Mouse (Mus musculus): Measurements from ENCODE around the gene Adat2. TPM values are rescaled to one million over a fixed set of nuclear protein-coding genes. Genes with fewer than 3 reads are reported as not detected.

Gene Adat2
- 1 to 10 TPM; 3.0 to 3.5 TPM for total RNA-seq (2021)
- long read RNA-seq, experiment 1, partial matches to known transcripts = 0 of 1 reads
- long read RNA-seq, experiment 1, other reads (novel, unspliced or antisense) = 0 of 1 reads
- long read RNA-seq, experiment 2, partial matches to known transcripts = 0 of 3 reads
- long read RNA-seq, experiment 2, other reads (novel, unspliced or antisense) = 0 of 3 reads

DNA sequence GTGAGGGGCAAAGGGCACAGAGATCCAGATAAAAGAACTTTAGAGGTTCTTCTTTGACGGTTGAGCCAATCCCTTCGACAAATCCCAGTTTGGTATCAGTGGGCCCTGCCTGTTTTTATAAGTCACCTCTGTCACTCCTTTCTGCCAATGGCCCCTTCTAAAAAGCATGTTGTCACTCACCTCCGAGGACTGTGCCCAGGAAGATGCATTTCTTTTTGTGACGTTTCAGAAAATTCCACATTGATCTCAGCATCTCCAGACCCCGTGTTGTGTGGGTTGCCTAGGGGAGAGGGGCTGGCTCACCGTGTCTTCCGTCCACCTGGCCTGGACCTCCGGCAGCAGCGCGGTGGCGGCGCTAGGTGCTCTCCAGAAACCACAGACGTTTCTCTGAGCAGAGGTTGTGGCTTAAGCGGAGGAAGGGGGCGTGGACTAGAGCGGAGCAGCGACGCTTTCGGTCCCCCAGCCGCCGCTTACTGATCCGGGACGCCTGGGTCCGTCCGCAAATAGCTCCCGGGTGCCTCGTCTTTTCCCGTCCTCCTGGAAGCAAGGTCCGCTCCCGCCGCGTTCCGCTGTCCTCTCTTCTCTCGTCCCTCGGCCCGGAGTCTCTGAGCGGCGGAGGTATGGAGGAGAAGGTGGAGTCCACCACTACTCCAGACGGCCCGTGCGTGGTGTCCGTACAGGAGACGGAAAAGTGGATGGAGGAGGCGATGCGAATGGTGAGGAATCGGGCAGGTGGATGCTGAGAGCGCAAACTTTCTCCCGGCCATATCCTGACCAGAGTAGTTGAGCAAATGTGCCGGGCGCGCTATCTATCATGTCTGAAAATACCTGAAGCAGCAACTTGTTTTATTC, at the start of gene Adat2, which contains the start of gene Pex3:
Gene Adat2, plus strand, starts transcription at position 249 of the 852 bp plus-strand sequence.
Gene Pex3, minus strand, starts transcription at position 497 of the 852 bp plus-strand sequence.
- intact Hi-C loops (cut with DNase I; ENCODE audit: low total_unique reads) = no loop called here
- DNase-seq = peak; percentile 91

DNA sequence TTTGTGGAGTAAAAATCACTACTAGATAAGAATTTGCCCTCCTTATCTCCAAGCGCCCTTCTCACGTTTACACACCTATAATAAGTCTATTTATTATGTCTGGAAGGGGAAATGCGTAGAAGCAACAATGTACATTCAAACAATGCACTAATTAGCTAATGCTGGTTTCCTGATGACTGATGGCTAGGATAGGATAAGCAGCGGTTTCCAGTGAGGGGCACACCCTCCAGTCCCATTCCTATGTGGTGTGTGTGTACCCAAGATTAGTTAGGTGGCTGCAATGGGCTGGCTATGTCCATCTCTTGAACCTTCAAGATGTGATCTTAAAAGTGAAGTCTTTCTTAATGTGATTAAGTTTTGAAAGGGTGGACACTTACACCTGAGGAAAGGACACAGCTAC, 30.8 kb upstream of the Adat2 start:
- intact Hi-C loops (cut with DNase I; ENCODE audit: low total_unique reads) = no loop called here
- DNase-seq = no peak

DNA sequence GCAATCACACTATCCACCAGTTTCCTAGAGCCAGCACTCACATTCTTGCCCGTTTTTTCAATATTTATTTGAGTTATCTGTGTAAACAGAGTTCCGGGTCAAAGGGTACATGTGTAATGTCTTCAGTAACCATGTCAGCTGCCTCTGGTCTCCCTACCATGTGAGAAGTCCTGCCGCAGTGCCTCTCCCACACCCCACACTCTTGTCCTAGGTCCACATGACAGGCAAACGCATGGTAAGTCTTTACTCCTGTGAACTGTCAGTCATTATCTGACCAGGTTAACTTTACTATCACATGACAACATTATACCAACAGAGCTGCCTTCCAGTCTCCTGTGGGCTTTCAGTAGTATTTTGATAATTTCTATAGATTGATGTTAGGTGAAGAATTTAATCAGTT, 24.5 kb upstream of the Adat2 start:
- intact Hi-C loops (cut with DNase I; ENCODE audit: low total_unique reads) = no loop called here

DNA sequence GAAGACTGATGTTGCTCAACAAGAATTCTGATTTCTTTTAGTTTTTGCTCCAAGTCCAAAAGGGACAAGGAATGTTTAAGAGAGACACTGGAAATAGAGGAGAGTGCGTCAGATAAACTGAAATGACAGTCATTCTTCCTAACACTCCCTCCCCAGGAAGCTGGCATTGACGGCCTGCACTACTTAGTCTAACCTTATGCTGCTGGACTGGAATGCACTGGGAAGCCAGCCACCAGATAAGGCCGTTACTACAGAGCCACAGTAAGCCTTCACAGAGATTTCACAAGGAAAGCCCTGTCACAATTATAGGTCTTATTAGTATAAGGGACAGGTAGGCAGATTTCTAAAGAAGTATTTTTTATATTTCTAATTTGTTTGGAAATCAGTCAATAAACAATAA, 17.9 kb upstream of the Adat2 start:
- intact Hi-C loops (cut with DNase I; ENCODE audit: low total_unique reads) = no loop called here
- DNase-seq = no peak

More for the DNA sequence above, 24.5 kb upstream of the Adat2 start:
- DNase-seq = no peak

DNA sequence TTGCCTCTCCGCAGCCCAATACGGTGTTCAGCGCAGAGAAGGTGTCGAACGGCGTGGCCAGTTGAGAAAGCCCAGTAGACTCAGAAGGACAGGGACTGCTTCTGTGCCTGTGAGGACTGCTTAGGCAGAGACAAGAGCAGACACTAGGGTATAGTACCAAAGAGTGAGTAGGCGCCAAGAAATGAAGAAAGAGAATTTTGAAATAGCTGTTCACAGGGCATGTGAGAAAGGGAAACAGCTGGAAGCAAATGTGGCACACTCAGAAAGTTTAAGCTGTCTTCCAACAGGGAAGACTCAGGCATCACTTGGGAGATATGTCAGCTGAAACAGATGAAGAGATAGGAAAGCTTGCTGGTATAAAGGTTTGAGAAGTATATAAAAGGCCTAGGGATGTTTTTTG, 16.0 kb upstream of the Adat2 start:
- intact Hi-C loops (cut with DNase I; ENCODE audit: low total_unique reads) = no loop called here

DNA sequence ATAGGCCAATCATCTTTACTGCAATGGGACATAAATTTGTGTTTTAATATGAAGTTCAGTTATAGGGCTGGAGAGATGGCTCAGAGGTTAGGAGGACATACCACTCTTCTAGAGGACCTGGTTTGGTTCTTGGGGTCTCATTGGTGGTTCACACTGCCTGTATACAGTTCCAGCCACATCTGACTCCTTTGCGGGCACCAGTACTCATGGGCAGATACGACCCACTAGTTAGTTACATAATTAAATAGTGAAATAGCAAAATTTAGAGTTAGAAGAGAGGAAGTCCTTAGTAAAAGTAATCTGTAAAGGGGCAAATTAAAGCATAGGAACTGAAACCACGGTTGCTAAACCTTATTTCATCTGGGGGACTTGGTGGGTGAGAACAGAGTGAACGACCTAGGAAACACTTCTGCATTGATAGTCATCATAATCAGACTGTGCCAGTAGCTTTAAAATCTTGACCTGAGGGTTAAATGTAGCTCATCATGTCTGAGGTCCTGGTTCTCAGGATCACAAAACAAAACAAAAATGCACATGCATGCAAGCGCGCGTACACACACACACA, 12.8 kb upstream of the Adat2 start:
- intact Hi-C loops (cut with DNase I; ENCODE audit: low total_unique reads) = no loop called here
- DNase-seq = no peak

More for the DNA sequence above, 16.0 kb upstream of the Adat2 start:
- DNase-seq = no peak

DNA sequence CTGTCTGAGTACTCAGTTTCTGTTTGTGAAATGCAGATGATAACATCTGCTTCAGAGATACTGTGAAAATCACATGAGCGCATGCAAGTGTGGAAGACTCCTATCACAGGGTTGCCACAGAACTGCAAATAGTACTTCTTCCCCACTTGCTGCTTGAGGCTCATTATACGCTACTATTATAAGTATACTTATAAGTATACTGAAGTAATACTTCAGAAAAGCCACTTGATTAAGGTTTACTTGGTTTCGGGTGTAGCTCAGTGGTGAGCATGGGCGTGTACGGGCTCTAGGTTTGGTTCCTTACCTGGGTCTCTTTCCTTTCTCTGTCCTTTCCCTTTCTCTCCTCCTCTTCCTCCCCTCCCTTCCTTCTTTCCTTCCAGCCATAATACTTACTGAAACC, 11.0 kb upstream of the Adat2 start:
- intact Hi-C loops (cut with DNase I; ENCODE audit: low total_unique reads) = no loop called here
- no peak for DNase-seq

DNA sequence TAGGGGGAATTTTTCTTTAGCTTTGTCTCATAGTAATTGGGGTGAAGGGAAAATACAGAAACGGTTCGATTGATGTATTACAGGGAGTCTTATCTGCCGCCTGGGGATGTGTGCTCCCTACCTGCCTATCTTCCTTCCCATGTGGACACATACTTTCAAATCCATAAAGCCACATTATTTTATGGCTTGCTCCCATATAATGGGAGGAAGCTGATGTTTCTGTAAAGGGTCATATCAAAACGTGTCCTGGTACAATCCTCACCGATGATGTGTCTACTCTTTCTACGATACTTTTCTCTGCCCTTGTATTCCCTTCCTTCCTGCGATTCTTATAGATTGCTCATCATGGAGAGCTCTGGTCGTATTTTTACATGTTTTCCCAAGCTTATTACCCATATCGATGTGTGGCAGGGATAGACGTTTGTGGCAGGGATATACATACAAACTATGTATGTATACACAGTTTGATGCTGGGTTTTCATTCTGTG, 848 bp downstream of the Adat2 start:
- DNase-seq = no peak
- intact Hi-C loops (cut with DNase I; ENCODE audit: low total_unique reads) = no loop called here

DNA sequence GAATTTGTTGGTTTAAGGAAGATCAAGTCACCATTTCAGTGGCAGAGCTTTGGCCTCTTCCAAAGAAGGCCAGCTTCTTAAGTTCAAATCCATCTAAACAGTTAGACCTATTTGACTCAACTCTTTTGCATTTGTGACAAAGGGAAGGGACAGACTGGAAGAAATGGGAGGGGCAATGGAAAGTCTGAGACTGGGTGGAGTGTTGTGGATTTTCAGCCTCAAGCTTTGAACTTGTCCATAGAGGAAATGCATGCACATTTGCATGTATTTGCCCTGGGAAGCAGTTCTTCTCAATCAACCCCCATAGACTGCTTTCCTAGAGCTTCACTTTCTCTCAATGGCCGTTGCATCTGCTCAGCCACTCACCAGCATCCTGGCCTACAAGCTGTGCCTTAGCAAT, 1.6 kb downstream of the Adat2 start:
- DNase-seq = no peak
- intact Hi-C loops (cut with DNase I; ENCODE audit: low total_unique reads) = no loop called here

DNA sequence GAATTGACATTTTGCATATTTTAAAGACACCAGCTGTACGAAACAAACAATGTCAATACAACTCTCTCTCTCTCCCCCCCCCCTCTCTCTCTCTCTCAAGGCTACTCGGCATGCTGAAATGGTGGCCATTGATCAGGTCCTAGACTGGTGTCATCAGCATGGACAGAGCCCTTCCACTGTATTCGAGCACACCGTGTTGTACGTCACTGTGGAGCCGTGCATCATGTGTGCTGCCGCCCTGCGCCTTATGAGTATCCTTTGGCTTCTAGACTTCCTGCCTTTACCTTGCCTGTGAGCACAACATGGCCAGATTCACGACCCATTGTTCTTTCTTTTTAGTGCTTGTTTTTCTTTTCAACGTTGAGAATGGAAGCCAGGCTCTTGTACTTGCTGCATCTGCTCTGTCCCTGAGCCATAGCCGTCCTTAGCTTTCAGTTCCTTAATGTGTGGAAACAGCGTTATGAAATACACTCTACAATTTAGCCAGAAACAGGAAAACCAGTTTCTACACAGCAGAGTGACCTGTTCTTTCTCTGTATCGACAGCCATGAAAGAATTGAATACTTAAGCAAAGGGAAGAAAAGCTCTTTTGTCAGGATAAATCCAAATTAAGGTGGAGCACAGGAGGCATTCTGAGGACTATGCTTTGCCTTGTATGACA, 7.5 kb downstream of the Adat2 start:
- intact Hi-C loops (cut with DNase I; ENCODE audit: low total_unique reads) = loop anchor here (5.0 to 10.0 kb wide), 2 partner anchors 642 to 755 kb away; no protein-coding TSS in a partner anchor
- no peak for DNase-seq

DNA sequence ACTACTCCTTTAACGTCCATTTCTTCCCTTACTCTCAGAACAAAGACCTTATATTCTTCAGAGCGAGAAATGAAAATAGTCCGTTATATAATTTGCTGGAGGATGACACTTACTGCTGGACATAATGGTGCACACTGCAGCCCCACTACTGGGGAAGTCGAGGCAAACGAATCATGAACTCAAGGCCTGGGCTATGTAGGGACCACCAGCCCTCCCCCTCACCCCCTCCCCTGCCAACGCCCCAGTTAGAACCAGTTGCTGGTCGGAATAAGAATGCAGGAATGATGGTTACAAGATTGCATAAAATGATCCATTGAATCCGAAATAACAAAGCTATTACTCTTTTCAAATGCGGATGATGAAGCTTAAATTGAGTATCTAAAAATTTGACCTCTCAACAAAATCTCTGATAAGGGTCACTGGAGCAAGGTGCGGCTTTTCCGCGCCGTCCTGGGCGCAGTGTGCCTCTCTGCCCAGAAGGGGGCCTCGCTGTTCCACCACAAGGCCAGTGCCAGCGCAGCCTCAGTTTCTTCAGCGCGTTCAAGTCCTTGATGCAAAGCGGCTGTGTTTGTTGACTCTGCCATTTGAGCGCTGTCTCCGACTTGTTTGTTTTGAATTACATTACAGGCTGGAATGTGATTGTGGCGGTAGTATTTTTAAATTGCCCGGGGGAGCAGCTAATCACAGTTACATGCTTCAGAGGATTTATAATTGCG, 11.8 kb downstream of the Adat2 start:
- intact Hi-C loops (cut with DNase I; ENCODE audit: low total_unique reads) = loop anchor here (5.0 to 10.0 kb wide), 2 partner anchors 638 to 750 kb away; no protein-coding TSS in a partner anchor
- peak; percentile 64 for DNase-seq

DNA sequence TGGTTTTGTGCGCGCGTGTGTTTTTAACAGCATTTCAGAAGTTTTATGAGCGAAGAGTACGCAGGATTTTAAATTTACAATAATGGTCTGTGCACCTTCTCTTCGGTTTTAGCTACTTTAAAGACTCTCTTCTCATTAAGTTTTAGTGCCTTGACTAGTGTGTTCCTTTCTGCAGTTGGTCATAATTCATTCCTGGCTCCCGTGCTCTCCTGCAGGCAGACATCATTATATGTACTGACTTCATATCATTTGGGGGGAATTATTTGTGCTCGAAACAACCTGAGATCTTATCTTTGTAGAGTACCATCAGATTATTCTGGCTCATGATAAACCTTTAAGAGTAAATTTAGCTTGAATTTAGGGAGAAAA, 12.4 kb downstream of the Adat2 start:
- intact Hi-C loops (cut with DNase I; ENCODE audit: low total_unique reads) = loop anchor here (10.0 kb wide), 1 partner anchor 750 kb away; no protein-coding TSS in a partner anchor
- no peak for DNase-seq

DNA sequence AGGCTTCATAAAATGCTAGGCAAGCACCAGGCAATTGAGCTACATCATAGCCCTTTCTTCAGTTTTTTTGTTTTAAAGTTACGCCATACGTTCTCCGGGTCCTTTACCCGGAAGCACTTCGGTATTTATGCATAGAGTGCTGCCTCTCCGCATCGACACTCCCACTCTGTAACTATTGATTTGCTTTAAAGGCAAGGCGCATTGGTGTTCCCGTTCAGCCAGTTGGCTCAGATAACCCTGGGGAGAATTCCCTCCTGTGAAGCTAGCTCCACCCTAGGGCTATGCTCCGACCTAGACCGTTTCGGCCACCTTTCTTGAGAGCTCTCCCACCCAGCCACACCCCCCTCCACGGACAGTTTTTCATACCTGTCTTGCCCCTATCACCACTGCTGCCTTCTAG, 13.7 kb downstream of the Adat2 start:
- intact Hi-C loops (cut with DNase I; ENCODE audit: low total_unique reads) = loop anchor here (10.0 kb wide), 1 partner anchor 748 kb away; no protein-coding TSS in a partner anchor
- no peak for DNase-seq

DNA sequence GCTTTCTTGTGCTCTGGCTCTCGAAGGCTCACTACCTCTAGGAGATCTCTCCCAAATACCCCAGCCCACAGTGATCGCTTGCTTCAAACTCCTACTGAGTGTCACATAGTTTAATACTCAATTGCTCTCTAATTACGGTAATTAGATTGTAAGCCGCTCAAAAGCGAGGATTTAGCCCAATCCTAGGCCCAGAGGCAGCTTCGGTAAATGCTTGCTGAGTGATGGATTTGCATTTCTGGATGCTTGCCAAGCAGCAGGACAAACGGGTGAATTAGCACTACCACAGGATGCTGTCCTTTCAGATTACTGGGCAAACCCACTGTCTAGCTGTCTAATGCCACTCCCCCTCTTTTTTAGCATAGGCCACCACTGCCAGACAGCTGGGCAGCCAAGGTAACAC, 17.1 kb downstream of the Adat2 start:
- DNase-seq = peak; percentile 16
- intact Hi-C loops (cut with DNase I; ENCODE audit: low total_unique reads) = loop anchor here (10.0 kb wide), 1 partner anchor 745 kb away; no protein-coding TSS in a partner anchor

DNA sequence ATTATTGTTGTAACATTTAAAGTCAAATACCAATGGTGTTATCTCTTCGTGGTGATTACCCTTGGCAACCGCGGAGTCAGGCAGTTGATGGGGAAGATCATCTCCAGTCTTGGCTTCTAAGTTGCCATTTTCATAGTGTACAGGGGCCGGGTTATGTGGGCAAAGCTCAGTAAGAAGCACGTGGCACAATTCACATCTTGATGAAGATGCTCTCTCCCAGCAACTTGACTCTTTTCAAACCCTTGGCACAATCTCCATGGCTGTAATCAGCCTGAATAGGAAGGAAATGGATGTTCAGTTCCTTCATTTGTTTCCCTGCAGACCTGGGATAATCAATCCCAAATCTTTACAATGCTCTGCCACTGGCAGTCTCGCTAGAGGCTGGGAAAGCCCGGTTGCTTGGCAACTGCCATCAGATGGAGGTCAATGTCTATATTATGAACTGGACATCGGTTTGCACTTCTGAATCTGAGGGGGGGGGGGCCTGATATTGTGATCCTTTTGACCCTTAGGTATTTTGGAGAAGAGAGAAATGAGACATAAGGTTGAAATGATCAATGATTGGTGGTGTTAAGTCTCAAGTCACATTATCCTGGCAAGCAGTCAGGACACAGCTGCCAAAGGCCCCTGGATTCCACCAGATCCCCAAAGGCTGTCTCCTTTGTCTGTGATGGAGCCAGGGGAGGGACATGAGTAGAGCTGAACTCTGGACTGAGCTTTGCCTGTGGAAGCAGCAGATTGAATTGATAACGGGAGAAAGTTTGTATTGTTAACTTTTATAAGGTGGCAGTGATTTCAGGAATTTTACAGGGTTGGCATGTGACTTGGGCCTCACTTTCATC, 18.2 kb downstream of the Adat2 start:
- no peak for DNase-seq
- intact Hi-C loops (cut with DNase I; ENCODE audit: low total_unique reads) = no loop called here

DNA sequence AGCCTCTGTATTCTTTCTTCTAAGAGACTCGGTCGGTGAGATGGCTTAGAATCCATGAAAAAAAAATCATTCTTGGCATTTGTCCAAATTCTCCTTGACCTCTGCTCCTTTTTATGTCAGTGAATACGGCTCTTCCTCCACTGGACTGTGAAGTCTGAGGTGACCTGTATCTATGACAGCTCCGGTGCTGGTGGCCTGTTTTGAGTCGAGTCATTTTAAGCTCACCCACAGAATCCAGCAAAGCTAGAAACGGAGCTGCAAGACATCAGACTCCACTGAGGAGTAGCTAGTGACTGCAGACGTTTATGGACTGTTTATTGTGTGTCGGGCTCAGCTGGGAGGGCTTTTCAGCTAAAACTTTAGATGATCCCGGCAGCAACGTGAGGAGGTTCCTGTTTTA, 19.3 kb downstream of the Adat2 start:
- intact Hi-C loops (cut with DNase I; ENCODE audit: low total_unique reads) = no loop called here
- no peak for DNase-seq

DNA sequence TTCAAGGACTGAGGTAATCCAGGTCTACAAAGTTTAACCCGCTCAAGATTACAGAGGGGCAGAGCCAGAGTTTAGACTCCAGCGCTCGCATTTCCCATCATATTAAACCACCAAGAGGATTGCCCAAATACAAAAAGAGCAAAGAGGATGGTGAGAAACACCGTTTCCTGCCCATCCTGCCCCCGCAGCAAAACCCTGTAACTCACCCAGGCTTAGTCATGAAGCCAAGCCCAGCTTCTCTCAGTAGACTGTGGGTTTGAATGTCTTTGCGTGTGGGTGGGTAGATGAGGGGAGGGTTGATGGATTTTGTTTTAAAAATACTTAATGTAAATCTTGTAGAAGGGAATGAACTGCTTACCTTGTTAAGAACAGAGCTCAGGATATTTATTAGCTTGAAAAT, 19.7 kb downstream of the Adat2 start:
- intact Hi-C loops (cut with DNase I; ENCODE audit: low total_unique reads) = no loop called here
- DNase-seq = no peak

DNA sequence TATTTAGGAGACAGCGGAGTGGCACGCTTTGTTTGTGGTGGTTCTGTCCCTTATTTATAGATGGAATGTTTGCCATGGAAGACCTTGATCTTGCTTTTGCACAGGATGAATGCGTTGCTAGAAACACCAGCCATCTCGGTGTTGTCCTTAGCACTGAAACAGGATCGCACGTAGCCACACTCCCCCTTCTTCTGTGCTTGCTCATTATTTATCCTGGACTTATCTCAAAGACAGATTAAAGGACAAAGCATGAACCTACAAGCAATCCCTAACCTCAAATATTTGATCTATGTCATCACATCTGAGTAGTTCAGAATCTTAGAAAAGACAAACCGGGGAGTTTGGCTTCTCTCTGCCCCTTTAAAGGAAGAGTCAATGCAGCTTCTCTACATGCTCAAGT, 24.4 kb downstream of the Adat2 start:
- intact Hi-C loops (cut with DNase I; ENCODE audit: low total_unique reads) = no loop called here
- no peak for DNase-seq

Measured in gastrocnemius, postnatal 14 days (tissue).